8 mouse cellular contexts compared by ENCODE assay signal in the genomic region with DNA sequence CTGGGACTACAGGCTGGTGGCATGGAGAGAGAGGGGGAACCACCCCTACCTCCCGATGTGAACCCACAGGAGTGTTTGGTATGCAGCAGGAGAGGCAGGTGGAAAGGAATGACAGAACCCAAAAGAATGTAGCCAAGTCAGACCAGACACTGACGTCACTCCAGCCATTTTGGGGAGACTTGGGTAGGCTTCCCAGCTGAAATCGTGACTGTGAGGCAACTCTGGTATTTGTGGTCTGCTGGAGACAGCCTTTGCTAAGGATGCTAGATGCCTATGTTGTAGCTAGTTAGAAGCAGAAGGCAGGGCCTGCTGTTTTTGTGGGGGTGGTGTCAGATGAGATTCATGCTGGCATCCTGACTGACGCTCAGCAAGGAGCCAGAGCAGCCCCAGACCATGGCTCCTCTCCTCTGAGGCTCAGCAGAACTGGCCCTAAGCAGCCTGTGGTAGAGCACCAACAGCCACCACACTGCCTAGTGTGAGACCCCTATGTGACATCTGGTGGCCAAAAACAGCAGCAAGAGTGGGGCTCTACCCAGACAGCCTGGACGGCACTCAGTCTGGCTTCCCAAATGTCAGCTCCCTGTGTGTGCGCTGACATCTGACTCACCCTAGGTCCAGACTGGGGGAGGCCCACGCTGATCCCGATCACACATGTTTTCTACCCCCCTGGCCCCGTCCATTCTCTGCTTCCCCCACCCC. TPM values are rescaled to one million over a fixed set of nuclear protein-coding genes. Genes with fewer than 3 reads are reported as not detected.
DNase-seq lines count a peak whose midpoint lies in the region; ATAC-seq lines count a peak whose summit lies in the region.

No protein-coding gene starts in this region.

- 40% methylated on average over 9 of the region's 9 CpGs for WGBS in heart, embryonic 14.5 days
- 56% methylated on average over 6 of the region's 9 CpGs for WGBS in hindbrain, embryonic 16.5 days

- no peak for DNase-seq in heart, postnatal 14 days
- peak; percentile 47 for DNase-seq in thymus, postnatal 0 days (ENCODE audit: low spot score)
- DNase-seq in thymus, adult 18-20 months: no peak
- peak; percentile 50 for DNase-seq in right cerebral cortex, postnatal 14 days
- DNase-seq in T-cell, adult 2 months (ENCODE audit: low spot score): no peak
- no peak for DNase-seq in adrenal gland, postnatal 4 days (ENCODE audit: low spot score in 2 of 2)

- intact Hi-C loops in heart, postnatal 14 days (cut with DNase I): loop anchor here (5.0 kb wide), 2 partner anchors 73 to 118 kb away; a partner anchor contains a TSS

- H3K36me3 ChIP-seq in heart, embryonic 14.5 days (ENCODE audit: control insufficient read depth, insufficient read depth, low read length): peaks cover 51% of the 10 kb centered on the region
- H3K36me3 ChIP-seq in hindbrain, embryonic 16.5 days (ENCODE audit: control insufficient read depth, insufficient read depth, low read length): no peaks in the 10 kb centered on the region

- 0 out of 4 replicates have a peak overlapping the region, but pooled peaks of 1 of the 2 experiments have one; percentile 19 for H3K27ac ChIP-seq in heart, embryonic 14.5 days (replicated peaks in 1 of 2; ENCODE audit: control insufficient read depth in 1 of 2, insufficient read depth in 1 of 2, low read depth in 2 of 2, low read length in 2 of 2)
- peak overlapping the region; percentile 32; the same call in 1 of the 2 replicates for H3K27ac ChIP-seq in hindbrain, embryonic 16.5 days (ENCODE audit: low read depth, low read length)

- ATAC-seq in heart, embryonic 14.5 days (ENCODE audit: insufficient number of reproducible peaks, insufficient read depth, low FRiP score, low read depth): no peak
- ATAC-seq in hindbrain, embryonic 16.5 days: peak; percentile 15; the same call in 1 of the 2 replicates

- no peaks in the 10 kb centered on the region for H3K9me3 ChIP-seq in heart, embryonic 14.5 days (ENCODE audit: control insufficient read depth, low read length)
- H3K9me3 ChIP-seq in hindbrain, embryonic 16.5 days (ENCODE audit: control insufficient read depth, low read length): no peaks in the 10 kb centered on the region

- no peaks in the 10 kb centered on the region for H3K27me3 ChIP-seq in heart, embryonic 14.5 days (ENCODE audit: control insufficient read depth, insufficient read depth, low read length)
- H3K27me3 ChIP-seq in hindbrain, embryonic 16.5 days (replicated peaks; ENCODE audit: control insufficient read depth, insufficient read depth, low read length): no peaks in the 10 kb centered on the region

- H3K4me1 ChIP-seq in heart, embryonic 14.5 days (ENCODE audit: control insufficient read depth in 2 of 2, insufficient read depth in 2 of 2, low read length in 2 of 2): peaks cover 28 to 36% of the 10 kb centered on the region in 2 experiments
- H3K4me1 ChIP-seq in hindbrain, embryonic 16.5 days (ENCODE audit: control insufficient read depth, insufficient read depth, low read depth, low read length): peaks cover 28% of the 10 kb centered on the region

- H3K4me2 ChIP-seq in heart, embryonic 14.5 days (ENCODE audit: low read length): no peak overlapping the region
- H3K4me2 ChIP-seq in hindbrain, embryonic 16.5 days (ENCODE audit: low read length): no peak overlapping the region

- peak overlapping the region; percentile 21; the same call in 1 of the 2 replicates for H3K9ac ChIP-seq in heart, embryonic 14.5 days (ENCODE audit: low read length)
- H3K9ac ChIP-seq in hindbrain, embryonic 16.5 days (ENCODE audit: low read depth, low read length): no peak overlapping the region

- no peak overlapping the region for H3K4me3 ChIP-seq in heart, embryonic 14.5 days (ENCODE audit: control insufficient read depth in 1 of 2, insufficient read depth in 1 of 2, low read depth in 1 of 2, low read length in 2 of 2)
- no peak overlapping the region for H3K4me3 ChIP-seq in hindbrain, embryonic 16.5 days (ENCODE audit: low read length)

RNA-seq across cellular contexts. Expression of a gene that starts 29.0 kb away (rescaled TPM):
- 6.9 and 7.2 TPM in 2 replicates for polyA plus RNA-seq in heart, embryonic 14.5 days (2014; fragmentation: Nextera tagmentation; extraction: Ambion mirVana)
- 10 to 100 TPM; 35.9 to 41.2 TPM for total RNA-seq in heart, postnatal 14 days (2021)
- 2.3 and 2.8 TPM in 2 replicates for polyA plus RNA-seq in thymus, postnatal 0 days (2015; fragmentation: Nextera tagmentation; extraction: Ambion mirVana)
- polyA plus RNA-seq in hindbrain, embryonic 16.5 days (2015; fragmentation: Nextera tagmentation; extraction: Ambion mirVana): 6.0 and 6.1 TPM in 2 replicates
- total RNA-seq in adrenal gland, postnatal 4 days (2021): 10 to 100 TPM; 34.2 to 36.5 TPM

RNA-seq across cellular contexts. Expression of a gene that starts 56.7 kb away (rescaled TPM):
- 54.8 and 56.4 TPM in 2 replicates for polyA plus RNA-seq in heart, embryonic 14.5 days (2014; fragmentation: Nextera tagmentation; extraction: Ambion mirVana)
- total RNA-seq in heart, postnatal 14 days (2021): 10 to 100 TPM; 32.1 to 35.9 TPM
- 120 and 150 TPM in 2 replicates for polyA plus RNA-seq in thymus, postnatal 0 days (2015; fragmentation: Nextera tagmentation; extraction: Ambion mirVana)
- 82.9 and 93.7 TPM in 2 replicates for polyA plus RNA-seq in hindbrain, embryonic 16.5 days (2015; fragmentation: Nextera tagmentation; extraction: Ambion mirVana)
- 10 to 100 TPM; 72.5 to 76.7 TPM for total RNA-seq in adrenal gland, postnatal 4 days (2021)

Comparison
In these comparisons a context has a peak if more than half of its experiments do, and no peak if none do; other contexts are left out.
1. DNase-seq: peak in thymus, postnatal 0 days (single experiment) and right cerebral cortex, postnatal 14 days (single experiment); none in heart, postnatal 14 days (0 of 2), thymus, adult 18-20 months (0 of 2), T-cell, adult 2 months (single experiment) and adrenal gland, postnatal 4 days (0 of 2).